Mouse (Mus musculus) forebrain, embryonic 10.5 days (tissue): Measurements from ENCODE around the gene Idh1. TPM values are rescaled to one million over a fixed set of nuclear protein-coding genes. Genes with fewer than 3 reads are reported as not detected.

ENCODE experiments used
- DNase-seq: peaks from one replicate; pipeline ENCODE4 v3.0.0-alpha.2; 2017; ENCODE audit warnings: low spot score; ENCODE audit errors: extremely low spot score
- H3K27ac ChIP-seq: fragments of 300-500 bp; sonication (generic); 2 replicates; pipeline ENCODE4 v1.5.1; 2016; ENCODE audit warnings: mild to moderate bottlenecking
- H3K27me3 ChIP-seq: fragments of 300-500 bp; sonication (generic); 2 replicates; pipeline ENCODE4 v1.6.1; 2016; ENCODE audit warnings: mild to moderate bottlenecking; ENCODE audit not compliant: poor library complexity, severe bottlenecking
- H3K36me3 ChIP-seq: fragments of 300-500 bp; sonication (generic); replicated peaks from 2 replicates; pipeline ENCODE4 v1.6.1; 2016; ENCODE audit warnings: mild to moderate bottlenecking, moderate library complexity
- H3K4me1 ChIP-seq: fragments of 300-500 bp; sonication (generic); 2 replicates; pipeline ENCODE4 v1.6.1; 2016
- H3K4me3 ChIP-seq: fragments of 300-500 bp; sonication (generic); 2 replicates; pipeline ENCODE4 v1.5.1; 2016; ENCODE audit warnings: mild to moderate bottlenecking, moderate library complexity
- H3K9me3 ChIP-seq: fragments of 300-500 bp; sonication (generic); 2 replicates; pipeline ENCODE4 v1.6.1; 2016; ENCODE audit warnings: mild to moderate bottlenecking, moderate library complexity
- WGBS: fragments of 180-500 bp; shearing (Covaris S2); methylation state at CpG from one replicate; pipeline ENCODE4 v1.1.7; 2016; 5-methylcytosine and 5-hydroxymethylcytosine counted together
- polyA plus RNA-seq: library from polyadenylated mRNA; unstranded; fragments of >200 nt; fragmentation: Nextera tagmentation; extraction: Ambion mirVana; gene quantifications from 2 replicates; pipeline ENCODE4 v1.2.1, GENCODE M21; 2016

The Idh1 gene
- polyA plus RNA-seq, 1 experiment from 2014 or later: 249 TPM

GRCm38 (mm10) chr1:65171579-65171978 is 14.7 kb downstream of the Idh1 start:
- H3K4me3 ChIP-seq: no peak overlapping the region
- H3K4me1 ChIP-seq: peaks cover 23% of the 10 kb centered on the region
- WGBS: 58% methylated on average over 4 of the region's 4 CpGs
- no peaks in the 10 kb centered on the region for H3K27me3 ChIP-seq
- no peak for DNase-seq
- no peaks in the 10 kb centered on the region for H3K9me3 ChIP-seq
- H3K27ac ChIP-seq: no peak overlapping the region
- H3K36me3 ChIP-seq: peaks cover 88% of the 10 kb centered on the region

GRCm38 (mm10) chr1:65169947-65170346 is 16.4 kb downstream of the Idh1 start:
- Histone ChIP-seq H3K9me3 (no peaks in the 10 kb centered on the region), H3K36me3 (peaks cover 99% of the 10 kb centered on the region), H3K4me1 (peaks cover 12% of the 10 kb centered on the region), H3K27ac (no peak overlapping the region), H3K27me3 (no peaks in the 10 kb centered on the region), H3K4me3 (no peak overlapping the region)
- 92% methylated on average over 5 of the region's 5 CpGs for WGBS
- DNase-seq: no peak

GRCm38 (mm10) chr1:65169536-65169935 is 16.8 kb downstream of the Idh1 start:
- 94% methylated on average over 7 of the region's 7 CpGs for WGBS
- H3K4me1 ChIP-seq: peaks cover 12% of the 10 kb centered on the region
- H3K27me3 ChIP-seq: no peaks in the 10 kb centered on the region
- no peak overlapping the region for H3K27ac ChIP-seq
- H3K9me3 ChIP-seq: no peaks in the 10 kb centered on the region
- no peak overlapping the region for H3K4me3 ChIP-seq
- no peak for DNase-seq
- H3K36me3 ChIP-seq: peaks cover 100% of the 10 kb centered on the region

- Histone ChIP-seq H3K4me1 (peaks cover 9% of the 10 kb centered on the region), H3K27me3 (no peaks in the 10 kb centered on the region), H3K36me3 (peaks cover 98% of the 10 kb centered on the region), H3K4me3 (no peak overlapping the region), H3K9me3 (no peaks in the 10 kb centered on the region), H3K27ac (no peak overlapping the region)
- WGBS: 91% methylated on average over 1 of the region's 1 CpGs
- no peak for DNase-seq
These were observed 18.8 kb downstream of the Idh1 start for GRCm38 (mm10) chr1:65167496-65167895.

GRCm38 (mm10) chr1:65162210-65162609 is 24.1 kb downstream of the Idh1 start:
- H3K4me3 ChIP-seq: no peak overlapping the region
- no peaks in the 10 kb centered on the region for H3K27me3 ChIP-seq
- H3K27ac ChIP-seq: no peak overlapping the region
- 98% methylated on average over 1 of the region's 1 CpGs for WGBS
- DNase-seq: no peak
- peaks cover 95% of the 10 kb centered on the region for H3K36me3 ChIP-seq
- H3K4me1 ChIP-seq: no peaks in the 10 kb centered on the region
- H3K9me3 ChIP-seq: no peaks in the 10 kb centered on the region

- WGBS: 91% methylated on average over 5 of the region's 5 CpGs
- Histone ChIP-seq H3K9me3 (no peaks in the 10 kb centered on the region), H3K27ac (no peak overlapping the region), H3K4me3 (no peak overlapping the region), H3K27me3 (no peaks in the 10 kb centered on the region), H3K36me3 (peaks cover 42% of the 10 kb centered on the region), H3K4me1 (no peaks in the 10 kb centered on the region)
- no peak for DNase-seq
These were observed 30.2 kb downstream of the Idh1 start for GRCm38 (mm10) chr1:65156111-65156510.

- Histone ChIP-seq H3K9me3 (no peaks in the 10 kb centered on the region), H3K4me3 (no peak overlapping the region), H3K27me3 (no peaks in the 10 kb centered on the region), H3K36me3 (peaks cover 29% of the 10 kb centered on the region), H3K27ac (no peak overlapping the region), H3K4me1 (no peaks in the 10 kb centered on the region)
- DNase-seq: no peak
These were observed 31.5 kb downstream of the Idh1 start for GRCm38 (mm10) chr1:65154814-65155213.

- no peaks in the 10 kb centered on the region for H3K36me3 ChIP-seq
- H3K27ac ChIP-seq: no peak overlapping the region
- no peak overlapping the region for H3K4me3 ChIP-seq
- 90% methylated on average over 3 of the region's 3 CpGs for WGBS
- no peaks in the 10 kb centered on the region for H3K27me3 ChIP-seq
- no peaks in the 10 kb centered on the region for H3K4me1 ChIP-seq
- no peak for DNase-seq
- H3K9me3 ChIP-seq: no peaks in the 10 kb centered on the region
These were observed 38.3 kb downstream of the Idh1 start for GRCm38 (mm10) chr1:65147971-65148370.

- Histone ChIP-seq H3K27ac (no peak overlapping the region), H3K27me3 (no peaks in the 10 kb centered on the region), H3K36me3 (no peaks in the 10 kb centered on the region), H3K9me3 (no peaks in the 10 kb centered on the region), H3K4me1 (no peaks in the 10 kb centered on the region), H3K4me3 (no peak overlapping the region)
- 94% methylated on average over 5 of the region's 5 CpGs for WGBS
- no peak for DNase-seq
These were observed 39.0 kb downstream of the Idh1 start for GRCm38 (mm10) chr1:65147326-65147725.

GRCm38 (mm10) chr1:65146601-65147000 is 39.7 kb downstream of the Idh1 start:
- 70% methylated on average over 2 of the region's 2 CpGs for WGBS
- no peak overlapping the region for H3K4me3 ChIP-seq
- H3K36me3 ChIP-seq: no peaks in the 10 kb centered on the region
- no peak overlapping the region for H3K27ac ChIP-seq
- no peaks in the 10 kb centered on the region for H3K27me3 ChIP-seq
- H3K4me1 ChIP-seq: no peaks in the 10 kb centered on the region
- DNase-seq: no peak
- H3K9me3 ChIP-seq: no peaks in the 10 kb centered on the region

- H3K4me1 ChIP-seq: no peaks in the 10 kb centered on the region
- WGBS: 90% methylated on average over 2 of the region's 2 CpGs
- H3K27me3 ChIP-seq: no peaks in the 10 kb centered on the region
- no peak overlapping the region for H3K27ac ChIP-seq
- H3K9me3 ChIP-seq: no peaks in the 10 kb centered on the region
- no peak for DNase-seq
- H3K4me3 ChIP-seq: no peak overlapping the region
- H3K36me3 ChIP-seq: no peaks in the 10 kb centered on the region
These were observed 41.5 kb downstream of the Idh1 start for GRCm38 (mm10) chr1:65144783-65145182.

- H3K27ac ChIP-seq: no peak overlapping the region
- H3K36me3 ChIP-seq: no peaks in the 10 kb centered on the region
- DNase-seq: no peak
- H3K4me3 ChIP-seq: no peak overlapping the region
- WGBS: 89% methylated on average over 6 of the region's 6 CpGs
- no peaks in the 10 kb centered on the region for H3K4me1 ChIP-seq
- no peaks in the 10 kb centered on the region for H3K27me3 ChIP-seq
- no peaks in the 10 kb centered on the region for H3K9me3 ChIP-seq
These were observed 48.7 kb downstream of the Idh1 start for GRCm38 (mm10) chr1:65137560-65137959.

- H3K27me3 ChIP-seq: no peaks in the 10 kb centered on the region
- no peak overlapping the region for H3K4me3 ChIP-seq
- WGBS: 93% methylated on average over 1 of the region's 1 CpGs
These were observed 53.5 kb downstream of the Idh1 start for GRCm38 (mm10) chr1:65132833-65133232.

GRCm38 (mm10) chr1:65131671-65132070 is 54.6 kb downstream of the Idh1 start:
- Histone ChIP-seq H3K4me3 (no peak overlapping the region), H3K27me3 (no peaks in the 10 kb centered on the region), H3K9me3 (no peaks in the 10 kb centered on the region), H3K27ac (no peak overlapping the region), H3K4me1 (no peaks in the 10 kb centered on the region), H3K36me3 (no peaks in the 10 kb centered on the region)
- 90% methylated on average over 1 of the region's 1 CpGs for WGBS
- DNase-seq: no peak

More at GRCm38 (mm10) chr1:65132833-65133232, 53.5 kb downstream of the Idh1 start:
- H3K36me3 ChIP-seq: no peaks in the 10 kb centered on the region
- no peaks in the 10 kb centered on the region for H3K4me1 ChIP-seq
- no peaks in the 10 kb centered on the region for H3K9me3 ChIP-seq
- no peak for DNase-seq
- no peak overlapping the region for H3K27ac ChIP-seq
